Mouse (Mus musculus) embryonic fibroblast, embryonic 13.5 days (primary cell): ENCODE measurements around the gene Epsti1.

ENCODE experiments used
- CTCF ChIP-seq: IDR thresholded peaks from 2 replicates; pipeline ENCODE4 v1.5.1; 2011; ENCODE audit warnings: mild to moderate bottlenecking, control low read depth, low read length, moderate library complexity, borderline replicate concordance; ENCODE audit not compliant: insufficient read depth
- POLR2A ChIP-seq: IDR thresholded peaks from 2 replicates; pipeline ENCODE4 v1.6.1; 2011; ENCODE audit warnings: low read depth, mild to moderate bottlenecking, control low read depth, low read length, moderate library complexity

DNA sequence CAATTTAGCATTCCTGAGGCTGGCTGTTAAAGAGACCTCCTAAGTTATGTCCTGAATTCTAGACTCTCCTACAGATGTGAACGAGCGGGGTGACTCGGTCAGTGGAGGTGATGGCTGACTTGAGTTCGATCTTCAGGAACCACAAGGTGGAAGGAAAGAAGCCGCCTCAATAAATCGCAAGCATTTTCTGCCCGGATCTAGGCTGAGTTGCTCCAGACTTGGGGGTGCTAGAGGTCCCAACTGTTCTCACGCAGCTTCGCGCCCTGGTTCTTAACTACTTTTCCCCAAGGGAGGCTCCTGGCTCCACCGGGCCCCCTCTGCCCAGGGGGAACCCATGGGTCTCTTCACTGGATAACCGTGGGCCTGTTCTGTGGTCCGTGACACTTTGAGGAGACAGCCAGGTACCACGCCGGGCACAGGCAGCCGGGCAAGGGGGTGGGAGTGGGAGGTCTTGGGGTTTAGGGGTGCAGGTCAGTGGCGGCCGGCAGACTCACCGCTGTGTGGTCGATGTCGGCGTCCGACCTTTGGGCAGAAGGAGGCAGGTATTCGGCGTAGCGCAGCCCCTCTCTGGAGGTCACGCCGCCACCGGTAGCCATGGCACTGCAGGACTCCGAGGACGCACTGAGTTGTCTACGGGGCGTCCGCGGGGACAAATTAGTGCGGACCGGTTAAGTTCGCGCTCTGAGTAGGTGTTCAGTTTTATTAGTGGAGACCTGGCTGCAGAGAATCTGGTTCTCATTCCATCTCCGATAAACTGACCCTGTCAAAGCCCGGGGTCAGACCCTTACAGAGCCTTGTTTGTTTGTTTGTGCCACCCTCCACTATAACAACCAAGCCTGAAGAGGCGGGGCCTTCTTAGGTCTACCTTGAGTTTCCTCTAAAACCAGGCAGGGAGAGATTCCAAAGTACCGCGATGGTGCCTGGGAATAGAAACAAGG, 29.5 kb upstream of the Epsti1 start, which contains the start of gene Dnajc15:
- TF ChIP-seq CTCF = no peak
- TF ChIP-seq POLR2A = peak; percentile 54; the same call in 1 of the 2 replicates
